Mouse (Mus musculus) adrenal gland, adult 8-10 months (tissue): ENCODE results near the gene Cltb. TPM values are rescaled to one million over a fixed set of nuclear protein-coding genes. Genes with fewer than 3 reads are reported as not detected.
A peak's percentile ranks its signal among the peaks of the same experiment; 100 is the strongest.

Experiments
- DNase-seq: peaks from one replicate; pipeline ENCODE4 v3.0.0; 2022
- total RNA-seq, 4 experiments: library from RNA; stranded (reverse); gene quantifications; 2 replicates each; pipeline ENCODE4 v1.2.4; 2022

Cltb gene
- total RNA-seq, 4 experiments from 2014 or later: 79.4 to 163 (median 115) TPM

GRCm38 (mm10) chr13:54596107-54596690, 14.9 kb downstream of the Cltb start:
- DNase-seq: no peak

GRCm38 (mm10) chr13:54593617-54594016, 17.5 kb downstream of the Cltb start:
- no peak for DNase-seq

GRCm38 (mm10) chr13:54591776-54592356, 19.3 kb downstream of the Cltb start:
- DNase-seq: no peak

- peak; percentile 97 for DNase-seq
Measured at GRCm38 (mm10) chr13:54589996-54590951, 20.9 kb downstream of the Cltb start, which contains the start of the genes Nop16 and Higd2a. Gene Nop16, minus strand, starts transcription at chr13:54590090. Gene Higd2a, plus strand, starts transcription at chr13:54590207.

GRCm38 (mm10) chr13:54589414-54589995, 21.6 kb downstream of the Cltb start:
- DNase-seq: no peak

GRCm38 (mm10) chr13:54585831-54586230, 25.3 kb downstream of the Cltb start:
- no peak for DNase-seq

GRCm38 (mm10) chr13:54582860-54583259, 28.3 kb downstream of the Cltb start:
- no peak for DNase-seq

- DNase-seq: peak; percentile 56
Measured at GRCm38 (mm10) chr13:54582126-54582525, 29.0 kb downstream of the Cltb start.

- no peak for DNase-seq
Measured at GRCm38 (mm10) chr13:54581385-54581784, 29.8 kb downstream of the Cltb start.

- no peak for DNase-seq
Measured at GRCm38 (mm10) chr13:54577652-54578507, 33.3 kb downstream of the Cltb start.

GRCm38 (mm10) chr13:54575489-54575888, 35.7 kb downstream of the Cltb start:
- no peak for DNase-seq

GRCm38 (mm10) chr13:54574854-54575481, 36.2 kb downstream of the Cltb start, which contains the start of gene Arl10:
Gene Arl10, plus strand, starts transcription at chr13:54575015.
- peak; percentile 69 for DNase-seq

- DNase-seq: no peak
Measured at GRCm38 (mm10) chr13:54572621-54573020, 38.5 kb downstream of the Cltb start.

GRCm38 (mm10) chr13:54571637-54572036, 39.5 kb downstream of the Cltb start:
- DNase-seq: no peak

- DNase-seq: peak; percentile 78
Measured at GRCm38 (mm10) chr13:54570736-54571135, 40.4 kb downstream of the Cltb start.

GRCm38 (mm10) chr13:54569282-54569681, 41.9 kb downstream of the Cltb start:
- DNase-seq: no peak

- DNase-seq: no peak
Measured at GRCm38 (mm10) chr13:54568380-54568779, 42.8 kb downstream of the Cltb start.

GRCm38 (mm10) chr13:54565594-54566345, 45.4 kb downstream of the Cltb start:
- DNase-seq: no peak

GRCm38 (mm10) chr13:54565201-54565581, 46.0 kb downstream of the Cltb start, which contains the start of gene 4833439L19Rik:
Gene 4833439L19Rik, minus strand, starts transcription at chr13:54565435.
- DNase-seq: peak; percentile 92
